Mouse (Mus musculus): Measurements from ENCODE around the gene Nbea. TPM values are rescaled to one million over a fixed set of nuclear protein-coding genes. Genes with fewer than 3 reads are reported as not detected.

Nbea gene
- total and polyA plus RNA-seq, 3 experiments: 0.04 to 0.27 TPM; not detected in 1

DNA sequence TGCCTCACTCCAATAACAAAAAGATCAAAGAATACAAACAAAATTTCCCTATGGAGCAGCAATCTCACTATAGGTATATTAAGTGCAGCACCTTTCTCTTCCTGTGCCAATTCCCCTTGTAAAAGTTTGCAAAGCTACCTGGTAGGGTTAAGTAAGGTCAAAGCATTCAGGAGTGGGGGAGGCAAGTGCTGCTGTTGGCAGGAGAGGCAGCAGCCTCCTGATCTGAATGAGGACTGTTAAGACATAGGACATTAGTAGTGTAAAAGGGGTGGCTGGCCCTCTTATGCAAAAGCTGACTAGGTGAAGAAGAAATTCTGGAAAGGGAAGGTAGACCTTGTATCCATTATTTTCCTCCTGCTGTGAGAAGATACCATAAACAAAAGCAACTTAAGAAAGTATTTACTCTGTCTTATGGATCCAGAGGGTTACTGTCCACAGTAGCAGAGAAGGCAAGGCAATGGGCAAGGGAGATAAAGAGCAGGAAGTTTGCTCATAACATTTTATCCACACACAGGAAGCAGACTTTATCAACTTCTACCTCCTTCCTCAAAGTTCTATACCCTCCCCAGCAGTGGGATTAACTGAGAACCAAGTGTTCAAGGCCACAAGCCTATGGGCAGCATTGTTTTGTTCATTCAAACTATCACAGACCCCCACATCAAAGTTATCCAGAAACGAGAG lies 117.0 kb downstream of the Nbea start:
- Histone ChIP-seq H3K9me3 (replicated peaks; ENCODE audit: insufficient read depth, low read length) (no peaks in the 10 kb centered on the region), H3K79me2 (ENCODE audit: control insufficient read depth, insufficient read depth, low read length, poor library complexity) (no peaks in the 10 kb centered on the region), H3K27ac (ENCODE audit: control insufficient read depth, low read depth, low read length) (peak overlapping the region; percentile 72), H3K27me3 (ENCODE audit: control insufficient read depth in 1 of 2, insufficient read depth in 2 of 2, low read length in 2 of 2) (no peaks in the 10 kb centered on the region), H3K4me1 (ENCODE audit: control insufficient read depth in 1 of 2, insufficient read depth in 2 of 2, low read length in 2 of 2) (peaks cover 20 to 21% of the 10 kb centered on the region in 2 experiments), H3K36me3 (ENCODE audit: control insufficient read depth in 1 of 2, insufficient read depth in 2 of 2, low read length in 2 of 2) (peaks cover 0 to 24% of the 10 kb centered on the region in 2 experiments; a peak in 2 of 4 replicates), H3K4me3 (ENCODE audit: control insufficient read depth in 1 of 2, insufficient read depth in 1 of 2, low read depth in 2 of 2, low read length in 2 of 2) (no peak overlapping the region), H3K9ac (ENCODE audit: control insufficient read depth, low read depth, low read length, poor library complexity, severe bottlenecking) (no peak overlapping the region)
- TF ChIP-seq UBTF (IDR thresholded peaks at IDR 0.05; ENCODE audit: borderline replicate concordance, insufficient read depth, low read depth, low read length): no peak
- no peak for TF ChIP-seq BHLHE40 (IDR thresholded peaks at IDR 0.05; ENCODE audit: borderline replicate concordance, low read depth, low read length)
- TF ChIP-seq SIN3A (IDR thresholded peaks at IDR 0.05; ENCODE audit: low read length): no peak
- TF ChIP-seq ZC3H11A (IDR thresholded peaks at IDR 0.05; ENCODE audit: low read depth, low read length): no peak
- peak; percentile 68; the same call in 1 of the 2 replicates for TF ChIP-seq ETS1 (IDR thresholded peaks at IDR 0.05; ENCODE audit: low read depth, low read length)
- no peak for TF ChIP-seq MAFK (IDR thresholded peaks at IDR 0.05; ENCODE audit: borderline replicate concordance, low read depth, low read length)
- 0 out of 2 replicates have a peak, but pooled peaks have one; percentile 54 for TF ChIP-seq HCFC1 (IDR thresholded peaks at IDR 0.05; ENCODE audit: low read depth, low read length)
- no peak for TF ChIP-seq TBP (IDR thresholded peaks at IDR 0.05; ENCODE audit: low read depth, low read length)
- no peak for TF ChIP-seq MEF2A (IDR thresholded peaks at IDR 0.05; ENCODE audit: extremely low read depth, insufficient replicate concordance, low read depth, low read length, poor library complexity, severe bottlenecking)
- TF ChIP-seq GABPA (IDR thresholded peaks at IDR 0.05; ENCODE audit: low read depth, low read length): no peak
- no peak for TF ChIP-seq USF1 (IDR thresholded peaks at IDR 0.05; ENCODE audit: low read depth, low read length)
- TF ChIP-seq RCOR1 (IDR thresholded peaks at IDR 0.05; ENCODE audit: low read depth, low read length): peak; percentile 18; the same call in 1 of the 2 replicates
- no peak for TF ChIP-seq USF2 (IDR thresholded peaks at IDR 0.05; ENCODE audit: borderline replicate concordance in 1 of 2, insufficient read depth in 1 of 2, low read depth in 1 of 2, low read length in 2 of 2)
- TF ChIP-seq TCF12 (IDR thresholded peaks at IDR 0.05; ENCODE audit: low read depth, low read length): peak; percentile 53; the same call in 1 of the 2 replicates
- TF ChIP-seq MYC (IDR thresholded peaks at IDR 0.05; ENCODE audit: low read depth, low read length): no peak
- no peak for TF ChIP-seq CHD2 (IDR thresholded peaks at IDR 0.05; ENCODE audit: low read length)
- TF ChIP-seq POLR2AphosphoS5 (IDR thresholded peaks at IDR 0.05; ENCODE audit: borderline replicate concordance, low read depth, low read length): no peak
- TF ChIP-seq ZMIZ1 (IDR thresholded peaks at IDR 0.05; ENCODE audit: low read depth, low read length): no peak
- TF ChIP-seq KAT2A (conservative IDR thresholded peaks at IDR 0.05; ENCODE audit: low read depth, low read length): no peak
- TF ChIP-seq EP300 (IDR thresholded peaks at IDR 0.05; ENCODE audit: low read depth in 1 of 2, low read length in 2 of 2): peak; percentile 85 to 88
- TF ChIP-seq JUND (IDR thresholded peaks at IDR 0.05; ENCODE audit: low read depth, low read length): no peak
- no peak for TF ChIP-seq MXI1 (IDR thresholded peaks at IDR 0.05; ENCODE audit: low read depth, low read length)
- no peak for TF ChIP-seq CHD1 (IDR thresholded peaks at IDR 0.05; ENCODE audit: low read depth, low read length)
- peak; percentile 61 for TF ChIP-seq TAL1 (IDR thresholded peaks at IDR 0.05; ENCODE audit: low read length)
- TF ChIP-seq GATA1 (IDR thresholded peaks at IDR 0.05; ENCODE audit: low read depth, low read length): peak; percentile 89
- no peak for TF ChIP-seq SMC3 (IDR thresholded peaks at IDR 0.05; ENCODE audit: low read depth, low read length)
- peak; percentile 64 for DNase-seq (ENCODE audit: low read depth, low spot score)
